Mouse (Mus musculus): Measurements from ENCODE around the gene Fbxo6. TPM values are rescaled to one million over a fixed set of nuclear protein-coding genes. Genes with fewer than 3 reads are reported as not detected.
A peak's percentile ranks its signal among the peaks of the same experiment; 100 is the strongest.
"Not testable (repeated sequence)": the region's sequence is repeated elsewhere in the genome, so short reads cannot be mapped to it uniquely, and the experiment has no call there.

The Fbxo6 gene
- total RNA-seq (2021) = 10 to 100 TPM; 41.9 to 45.7 TPM
- long read RNA-seq, experiment 1, transcript Fbxo6-206 (6 exons, 811 nt) = minor isoform, 21 of 56 reads
- long read RNA-seq, experiment 1, transcript Fbxo6-201 (6 exons, 1,346 nt) = major isoform, 26 of 56 reads
- long read RNA-seq, experiment 1, partial matches to known transcripts = 0 of 56 reads
- long read RNA-seq, experiment 1, other reads (novel, unspliced or antisense) = 4 of 56 reads
- long read RNA-seq, experiment 2, transcript Fbxo6-202 (6 exons, 1,163 nt) = minor isoform, 7 of 45 reads
- long read RNA-seq, experiment 2, transcript Fbxo6-206 (6 exons, 811 nt) = minor isoform, 9 of 45 reads
- long read RNA-seq, experiment 2, transcript Fbxo6-201 (6 exons, 1,346 nt) = major isoform, 22 of 45 reads
- long read RNA-seq, experiment 2, partial matches to known transcripts = 0 of 45 reads
- long read RNA-seq, experiment 2, other reads (novel, unspliced or antisense) = 5 of 45 reads

GRCm38 (mm10) chr4:148151267-148152168 lies at the start of gene Fbxo6:
TSS of gene Fbxo6 (minus strand) at chr4:148152140.
- DNase-seq (ENCODE audit: low spot score) = peak; percentile 92

GRCm38 (mm10) chr4:148198721-148199120 lies 46.8 kb upstream of the Fbxo6 start:
- DNase-seq (ENCODE audit: low spot score) = no peak

- DNase-seq (ENCODE audit: low spot score) = no peak
These were observed 42.5 kb upstream of the Fbxo6 start for GRCm38 (mm10) chr4:148194400-148194799.

- DNase-seq (ENCODE audit: low spot score) = no peak
These were observed 40.8 kb upstream of the Fbxo6 start for GRCm38 (mm10) chr4:148192707-148193245.

- DNase-seq (ENCODE audit: low spot score) = not testable (repeated sequence)
These were observed 36.8 kb upstream of the Fbxo6 start for GRCm38 (mm10) chr4:148188767-148189166.

- DNase-seq (ENCODE audit: low spot score) = no peak
These were observed 33.9 kb upstream of the Fbxo6 start for GRCm38 (mm10) chr4:148185819-148186218.

- no peak for DNase-seq (ENCODE audit: low spot score)
These were observed 32.6 kb upstream of the Fbxo6 start for GRCm38 (mm10) chr4:148184564-148184963.

- no peak for DNase-seq (ENCODE audit: low spot score)
These were observed 30.4 kb upstream of the Fbxo6 start for GRCm38 (mm10) chr4:148182363-148182762.

- DNase-seq (ENCODE audit: low spot score) = no peak
These were observed 29.5 kb upstream of the Fbxo6 start for GRCm38 (mm10) chr4:148181483-148181882.

- no peak for DNase-seq (ENCODE audit: low spot score)
These were observed 25.8 kb upstream of the Fbxo6 start for GRCm38 (mm10) chr4:148177716-148178115.

GRCm38 (mm10) chr4:148176603-148177002 lies 24.7 kb upstream of the Fbxo6 start:
- DNase-seq (ENCODE audit: low spot score) = not testable (repeated sequence)

GRCm38 (mm10) chr4:148174495-148174862 lies 22.5 kb upstream of the Fbxo6 start:
- DNase-seq (ENCODE audit: low spot score) = no peak

- DNase-seq (ENCODE audit: low spot score) = no peak
These were observed 22.0 kb upstream of the Fbxo6 start for GRCm38 (mm10) chr4:148173811-148174494.

- no peak for DNase-seq (ENCODE audit: low spot score)
These were observed 19.3 kb upstream of the Fbxo6 start for GRCm38 (mm10) chr4:148171261-148171660.

GRCm38 (mm10) chr4:148170842-148171241 lies 18.9 kb upstream of the Fbxo6 start:
- peak; percentile 44 for DNase-seq (ENCODE audit: low spot score)

- DNase-seq (ENCODE audit: low spot score) = no peak
These were observed 17.6 kb upstream of the Fbxo6 start for GRCm38 (mm10) chr4:148169586-148169985.

GRCm38 (mm10) chr4:148168287-148168686 lies 16.3 kb upstream of the Fbxo6 start:
- DNase-seq (ENCODE audit: low spot score) = peak; percentile 61

- DNase-seq (ENCODE audit: low spot score) = peak; percentile 70
These were observed 15.0 kb upstream of the Fbxo6 start for GRCm38 (mm10) chr4:148166986-148167385.

- DNase-seq (ENCODE audit: low spot score) = no peak
These were observed 14.5 kb upstream of the Fbxo6 start for GRCm38 (mm10) chr4:148166431-148166830.

- no peak for DNase-seq (ENCODE audit: low spot score)
These were observed 13.6 kb upstream of the Fbxo6 start for GRCm38 (mm10) chr4:148165551-148165950.

- DNase-seq (ENCODE audit: low spot score) = no peak
These were observed 12.5 kb upstream of the Fbxo6 start for GRCm38 (mm10) chr4:148164461-148164860.

All from gastrocnemius, adult 18-20 months (tissue).